Mouse (Mus musculus) embryonic fibroblast, embryonic 13.5 days (primary cell): Measurements from ENCODE around the gene Rasa2.

Source experiments
- CTCF ChIP-seq: IDR thresholded peaks from 2 replicates; pipeline ENCODE4 v1.5.1; 2011; ENCODE audit warnings: mild to moderate bottlenecking, control low read depth, low read length, moderate library complexity, borderline replicate concordance; ENCODE audit not compliant: insufficient read depth
- POLR2A ChIP-seq: IDR thresholded peaks from 2 replicates; pipeline ENCODE4 v1.6.1; 2011; ENCODE audit warnings: low read depth, mild to moderate bottlenecking, control low read depth, low read length, moderate library complexity

DNA sequence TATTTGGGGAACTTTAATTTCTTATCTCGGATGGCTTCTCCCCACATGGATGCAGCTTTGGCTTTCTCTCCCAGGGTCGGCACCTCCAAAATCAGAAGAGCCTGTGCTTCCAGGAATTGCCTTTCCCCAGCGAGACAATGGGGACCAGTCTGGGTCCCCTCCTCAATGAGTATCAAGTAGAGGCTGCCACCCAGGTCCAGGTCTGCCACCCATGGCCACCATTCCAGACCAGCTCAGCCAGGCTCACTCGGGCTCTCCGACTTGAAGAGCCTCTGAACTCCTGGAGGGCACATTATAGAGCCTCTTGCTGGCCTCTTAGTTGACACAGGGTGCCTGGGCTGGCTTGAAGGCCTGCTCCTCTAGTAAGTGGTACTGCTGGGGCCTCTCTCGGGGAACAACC is 97.9 kb downstream of the Rasa2 start:
- TF ChIP-seq CTCF: no peak
- no peak for TF ChIP-seq POLR2A
